Mouse (Mus musculus) MEL (cell line): ENCODE results near the gene Wdr64.

ENCODE experiments used
- EP300 ChIP-seq, 2 experiments: IDR thresholded peaks; 2 replicates each; pipeline ENCODE4 v1.6.1; 2011; ENCODE audit warnings: improper control_type of control experiment in 2 of 2, low read length in 2 of 2, low read depth in 1 of 2, mild to moderate bottlenecking in 1 of 2
- POLR2A ChIP-seq, 2 experiments: IDR thresholded peaks; 2 replicates each; pipeline ENCODE4 v1.6.1; 2011 to 2012; ENCODE audit warnings: low read length in 2 of 2, mild to moderate bottlenecking in 2 of 2, control low read depth in 1 of 2, improper control_type of control experiment in 1 of 2, low read depth in 1 of 2, moderate library complexity in 1 of 2; ENCODE audit not compliant: control insufficient read depth in 1 of 2, insufficient read depth in 1 of 2, poor library complexity in 1 of 2
- POLR2AphosphoS2 ChIP-seq: IDR thresholded peaks from 2 replicates; pipeline ENCODE4 v1.6.1; 2011; ENCODE audit warnings: low read length, improper control_type of control experiment
- USF1 ChIP-seq: IDR thresholded peaks from 2 replicates; pipeline ENCODE4 v1.6.1; 2014; ENCODE audit warnings: low read depth, mild to moderate bottlenecking, inconsistent platforms, low read length, improper control_type of control experiment, moderate library complexity

GRCm38 (mm10) chr1:175712338-175712909 is 14.0 kb downstream of the Wdr64 start:
- TF ChIP-seq EP300 (IDR thresholded peaks at IDR 0.05; ENCODE audit: low read depth in 1 of 2, low read length in 2 of 2) (no peak), USF1 (no peak), POLR2AphosphoS2 (no peak), POLR2A (IDR thresholded peaks at IDR 0.05; ENCODE audit: control insufficient read depth in 1 of 2, insufficient read depth in 1 of 2, low read depth in 1 of 2, low read length in 2 of 2, poor library complexity in 1 of 2) (no peak)
